Mouse (Mus musculus) MEL (cell line): ENCODE measurements around the gene Pde11a. TPM values are rescaled to one million over a fixed set of nuclear protein-coding genes. Genes with fewer than 3 reads are reported as not detected.

Experiments
- DNase-seq: peaks from one replicate; pipeline ENCODE4 v3.0.0; 2011; ENCODE audit warnings: low read depth, low spot score
- H3K27ac ChIP-seq: 2 replicates; pipeline ENCODE4 v1.5.1; 2012; ENCODE audit warnings: low read depth, mild to moderate bottlenecking, control low read depth, low read length, moderate library complexity; ENCODE audit not compliant: control insufficient read depth
- H3K27me3 ChIP-seq, 2 experiments: fragments of 150-350 bp in 1 of 2; sonication (generic) in 1 of 2; 2 replicates each; pipeline ENCODE4 v1.6.1; 2012; ENCODE audit warnings: low read length in 2 of 2, mild to moderate bottlenecking in 2 of 2, improper control_type of control experiment in 1 of 2, moderate library complexity in 1 of 2; ENCODE audit not compliant: insufficient read depth in 2 of 2, control insufficient read depth in 1 of 2
- H3K36me3 ChIP-seq, 2 experiments: 2 replicates each; pipeline ENCODE4 v1.6.1; 2012 to 2014; ENCODE audit warnings: low read length in 2 of 2, improper control_type of control experiment in 1 of 2, inconsistent platforms in 1 of 2, mild to moderate bottlenecking in 1 of 2; ENCODE audit not compliant: insufficient read depth in 2 of 2, control insufficient read depth in 1 of 2
- H3K4me1 ChIP-seq, 2 experiments: fragments of 150-350 bp in 1 of 2; sonication (generic) in 1 of 2; 2 replicates each; pipeline ENCODE4 v1.6.1; 2012; ENCODE audit warnings: low read length in 2 of 2, improper control_type of control experiment in 1 of 2, mild to moderate bottlenecking in 1 of 2; ENCODE audit not compliant: insufficient read depth in 2 of 2, control insufficient read depth in 1 of 2
- H3K4me3 ChIP-seq, 2 experiments: fragments of 150-350 bp in 1 of 2; sonication (generic) in 1 of 2; 2 replicates each; pipeline ENCODE4 v1.5.1; 2012; ENCODE audit warnings: low read depth in 2 of 2, low read length in 2 of 2, mild to moderate bottlenecking in 2 of 2, moderate library complexity in 2 of 2, control low read depth in 1 of 2, improper control_type of control experiment in 1 of 2; ENCODE audit not compliant: control insufficient read depth in 1 of 2, insufficient read depth in 1 of 2
- H3K79me2 ChIP-seq: 2 replicates; pipeline ENCODE4 v1.6.1; 2012; ENCODE audit warnings: mild to moderate bottlenecking, low read length, moderate library complexity; ENCODE audit not compliant: control insufficient read depth, poor library complexity, insufficient read depth
- H3K9ac ChIP-seq: 2 replicates; pipeline ENCODE4 v1.6.1; 2012; ENCODE audit warnings: low read depth, mild to moderate bottlenecking, control low read depth, low read length, moderate library complexity; ENCODE audit not compliant: control insufficient read depth, poor library complexity, severe bottlenecking
- H3K9me3 ChIP-seq: fragments of 150-350 bp; sonication (generic); replicated peaks from 2 replicates; pipeline ENCODE4 v1.6.1; 2012; ENCODE audit warnings: mild to moderate bottlenecking, low read length, improper control_type of control experiment, moderate library complexity; ENCODE audit not compliant: insufficient read depth
- E2F4 ChIP-seq: IDR thresholded peaks from 2 replicates; pipeline ENCODE4 v1.6.1; 2011; ENCODE audit warnings: low read depth, low read length, improper control_type of control experiment, borderline replicate concordance
- ELF1 ChIP-seq: IDR thresholded peaks from 2 replicates; pipeline ENCODE4 v1.6.1; 2014; ENCODE audit warnings: low read depth, mild to moderate bottlenecking, inconsistent platforms, low read length, improper control_type of control experiment, moderate library complexity
- GABPA ChIP-seq: IDR thresholded peaks from 2 replicates; pipeline ENCODE4 v1.6.1; 2012; ENCODE audit warnings: low read depth, mild to moderate bottlenecking, inconsistent platforms, low read length, improper control_type of control experiment, moderate library complexity
- GATA1 ChIP-seq: IDR thresholded peaks from 2 replicates; pipeline ENCODE4 v1.6.1; 2011; ENCODE audit warnings: low read depth, low read length, improper control_type of control experiment
- KAT2A ChIP-seq: conservative IDR thresholded peaks from 2 replicates; pipeline ENCODE4 v1.6.1; 2012; ENCODE audit warnings: low read depth, low read length, improper control_type of control experiment, inconsistent platforms
- MAFK ChIP-seq: IDR thresholded peaks from 2 replicates; pipeline ENCODE4 v1.6.1; 2011; ENCODE audit warnings: low read depth, mild to moderate bottlenecking, low read length, improper control_type of control experiment, borderline replicate concordance
- MAX ChIP-seq: IDR thresholded peaks from 2 replicates; pipeline ENCODE4 v1.6.1; 2011; ENCODE audit warnings: low read length, improper control_type of control experiment
- MYB ChIP-seq: IDR thresholded peaks from 2 replicates; pipeline ENCODE4 v1.6.1; 2011; ENCODE audit warnings: mild to moderate bottlenecking, low read depth, low read length, improper control_type of control experiment
- NELFE ChIP-seq: IDR thresholded peaks from 2 replicates; pipeline ENCODE4 v1.6.1; 2011; ENCODE audit warnings: low read depth, low read length, improper control_type of control experiment
- POLR2A ChIP-seq, 2 experiments: IDR thresholded peaks; 2 replicates each; pipeline ENCODE4 v1.6.1; 2011 to 2012; ENCODE audit warnings: low read length in 2 of 2, mild to moderate bottlenecking in 2 of 2, control low read depth in 1 of 2, improper control_type of control experiment in 1 of 2, low read depth in 1 of 2, moderate library complexity in 1 of 2; ENCODE audit not compliant: control insufficient read depth in 1 of 2, insufficient read depth in 1 of 2, poor library complexity in 1 of 2
- POLR2AphosphoS2 ChIP-seq: IDR thresholded peaks from 2 replicates; pipeline ENCODE4 v1.6.1; 2011; ENCODE audit warnings: low read length, improper control_type of control experiment
- RCOR1 ChIP-seq: IDR thresholded peaks from 2 replicates; pipeline ENCODE4 v1.6.1; 2012; ENCODE audit warnings: low read depth, mild to moderate bottlenecking, inconsistent platforms, low read length, improper control_type of control experiment
- SMC3 ChIP-seq: IDR thresholded peaks from 2 replicates; pipeline ENCODE4 v1.6.1; 2011; ENCODE audit warnings: low read depth, low read length, improper control_type of control experiment
- TAL1 ChIP-seq: IDR thresholded peaks from 2 replicates; pipeline ENCODE4 v1.6.1; 2012; ENCODE audit warnings: mild to moderate bottlenecking, inconsistent platforms, low read length, moderate library complexity, mixed read lengths
- TBP ChIP-seq: IDR thresholded peaks from 2 replicates; pipeline ENCODE4 v1.8.0; 2011; ENCODE audit warnings: low read depth, low read length, improper control_type of control experiment
- TCF12 ChIP-seq: IDR thresholded peaks from 2 replicates; pipeline ENCODE4 v1.6.1; 2014; ENCODE audit warnings: low read depth, mild to moderate bottlenecking, inconsistent platforms, low read length, improper control_type of control experiment, moderate library complexity
- USF1 ChIP-seq: IDR thresholded peaks from 2 replicates; pipeline ENCODE4 v1.6.1; 2014; ENCODE audit warnings: low read depth, mild to moderate bottlenecking, inconsistent platforms, low read length, improper control_type of control experiment, moderate library complexity
- USF2 ChIP-seq, 2 experiments: IDR thresholded peaks; 2 replicates each; pipeline ENCODE4 v1.6.1; 2011 to 2012; ENCODE audit warnings: improper control_type of control experiment in 2 of 2, low read length in 2 of 2, borderline replicate concordance in 1 of 2, inconsistent platforms in 1 of 2, low read depth in 1 of 2, mild to moderate bottlenecking in 1 of 2; ENCODE audit not compliant: insufficient read depth in 1 of 2
- ZC3H11A ChIP-seq: IDR thresholded peaks from 2 replicates; pipeline ENCODE4 v1.6.1; 2012; ENCODE audit warnings: low read depth, mild to moderate bottlenecking, inconsistent platforms, low read length, improper control_type of control experiment
- polyA plus RNA-seq, 2 experiments: library from polyadenylated mRNA; stranded (reverse) in 1 of 2; unstranded in 1 of 2; fragments of >175 nt in 1 of 2; fragments of >200 nt in 1 of 2; gene quantifications; 2 replicates each; pipeline versions ENCODE4 v1.2.1 to v1.2.4; 2012; ENCODE audit warnings: low replicate concordance in 2 of 2, low read depth in 1 of 2; ENCODE audit not compliant: insufficient read length in 2 of 2, insufficient read depth in 1 of 2, missing spikeins in 1 of 2
- total RNA-seq: library from RNA; depleted of rRNA; stranded (reverse); fragments of 300-350 nt; gene quantifications from 2 replicates; pipeline ENCODE4 v1.2.3, GENCODE M21; 2012

Gene Pde11a
- total and polyA plus RNA-seq, 3 experiments, result not detected

- Histone ChIP-seq H3K9me3 (no peaks in the 10 kb centered on the region), H3K4me1 (no peaks in the 10 kb centered on the region), H3K27ac (no peak overlapping the region), H3K79me2 (no peaks in the 10 kb centered on the region), H3K36me3 (no peaks in the 10 kb centered on the region), H3K27me3 (no peaks in the 10 kb centered on the region), H3K9ac (no peak overlapping the region), H3K4me3 (no peak overlapping the region)
- no peak for DNase-seq
- TF ChIP-seq USF1 (no peak), TAL1 (no peak), POLR2AphosphoS2 (no peak), SMC3 (no peak), USF2 (IDR thresholded peaks at IDR 0.05; ENCODE audit: borderline replicate concordance in 1 of 2, insufficient read depth in 1 of 2, low read depth in 1 of 2, low read length in 2 of 2) (no peak), KAT2A (no peak), MYB (no peak)
These were observed 123.4 kb downstream of the Pde11a start for GRCm38 (mm10) chr2:76215219-76215618.

- no peak overlapping the region for H3K27ac ChIP-seq
- no peaks in the 10 kb centered on the region for H3K4me1 ChIP-seq
- H3K9me3 ChIP-seq, result no peaks in the 10 kb centered on the region
- H3K27me3 ChIP-seq, result no peaks in the 10 kb centered on the region
- no peaks in the 10 kb centered on the region for H3K79me2 ChIP-seq
- TF ChIP-seq GABPA, result no peak
- TF ChIP-seq NELFE, result no peak
- no peak for TF ChIP-seq E2F4
- no peaks in the 10 kb centered on the region for H3K36me3 ChIP-seq
- no peak overlapping the region for H3K9ac ChIP-seq
- no peak overlapping the region for H3K4me3 ChIP-seq
- DNase-seq, result no peak
These were observed 153.4 kb downstream of the Pde11a start for GRCm38 (mm10) chr2:76185126-76185525.

- Histone ChIP-seq H3K4me1 (no peaks in the 10 kb centered on the region), H3K36me3 (no peaks in the 10 kb centered on the region), H3K27me3 (no peaks in the 10 kb centered on the region), H3K4me3 (no peak overlapping the region), H3K9ac (no peak overlapping the region), H3K79me2 (no peaks in the 10 kb centered on the region), H3K9me3 (no peaks in the 10 kb centered on the region), H3K27ac (no peak overlapping the region)
- no peak for DNase-seq
- no peak for TF ChIP-seq SMC3
- no peak for TF ChIP-seq RCOR1
- TF ChIP-seq TBP, result no peak
- no peak for TF ChIP-seq ZC3H11A
- no peak for TF ChIP-seq MAFK
- TF ChIP-seq TCF12, result no peak
- TF ChIP-seq GATA1, result no peak
- TF ChIP-seq MAX, result no peak
- no peak for TF ChIP-seq E2F4
- no peak for TF ChIP-seq POLR2A (IDR thresholded peaks at IDR 0.05; ENCODE audit: control insufficient read depth in 1 of 2, insufficient read depth in 1 of 2, low read depth in 1 of 2, low read length in 2 of 2, poor library complexity in 1 of 2)
- TF ChIP-seq USF2 (IDR thresholded peaks at IDR 0.05; ENCODE audit: borderline replicate concordance in 1 of 2, insufficient read depth in 1 of 2, low read depth in 1 of 2, low read length in 2 of 2), result no peak
- TF ChIP-seq ELF1, result no peak
These were observed 175.8 kb downstream of the Pde11a start for GRCm38 (mm10) chr2:76162822-76163221.
